Mouse (Mus musculus): Measurements from ENCODE around the gene Cdc42. TPM values are rescaled to one million over a fixed set of nuclear protein-coding genes. Genes with fewer than 3 reads are reported as not detected.

Gene Cdc42
- polyA plus RNA-seq, 1 experiment from 2014 or later: 841 TPM

DNA sequence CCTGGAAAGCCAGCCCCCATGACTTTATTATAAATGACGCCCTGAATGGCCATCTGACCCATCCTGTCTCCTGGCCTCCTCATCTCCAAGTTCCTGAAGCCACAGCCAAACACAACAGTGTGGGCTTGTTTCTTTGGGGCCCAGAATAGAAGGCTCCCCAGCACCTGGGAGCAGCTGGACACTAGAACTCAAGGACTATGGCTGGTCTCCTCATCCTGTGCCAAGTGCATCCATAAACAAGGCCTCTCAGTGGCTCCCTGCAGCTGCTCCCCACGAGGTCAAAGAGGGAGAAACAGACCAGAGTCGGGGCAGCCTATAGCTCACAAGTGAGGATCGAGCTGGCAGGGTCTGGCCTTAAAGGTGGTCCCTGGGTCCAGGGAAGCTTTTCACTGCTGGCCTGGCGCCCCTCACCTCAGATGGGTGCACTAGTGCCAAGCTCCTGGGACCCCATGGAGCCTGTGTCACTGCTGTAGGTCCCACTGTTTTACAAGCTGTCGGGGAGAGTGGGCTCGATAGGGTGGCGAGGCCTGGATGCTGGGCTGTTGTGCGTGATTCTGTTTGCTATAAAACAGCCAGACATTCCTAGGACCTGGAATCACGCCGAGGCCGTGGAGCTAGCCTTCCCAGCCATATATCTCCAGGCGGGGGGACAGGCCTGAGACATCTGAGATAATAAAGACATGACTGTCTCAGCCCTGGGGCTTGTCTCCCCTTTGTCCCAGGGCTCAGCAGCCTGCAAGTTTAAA lies 51.5 kb downstream of the Cdc42 start:
- Histone ChIP-seq H3K9me3 (no peaks in the 10 kb centered on the region), H3K9ac (peak overlapping the region; percentile 43; the same call in 1 of the 2 replicates), H3K36me3 (no peaks in the 10 kb centered on the region), H3K27ac (peak overlapping the region; percentile 66), H3K4me1 (replicated peaks) (peaks cover 27% of the 10 kb centered on the region), H3K27me3 (no peaks in the 10 kb centered on the region), H3K4me3 (no peak overlapping the region), H3K4me2 (no peak overlapping the region)
- ATAC-seq (ENCODE audit: low FRiP score): no peak
- 51% methylated on average over 13 of the region's 13 CpGs for WGBS

DNA sequence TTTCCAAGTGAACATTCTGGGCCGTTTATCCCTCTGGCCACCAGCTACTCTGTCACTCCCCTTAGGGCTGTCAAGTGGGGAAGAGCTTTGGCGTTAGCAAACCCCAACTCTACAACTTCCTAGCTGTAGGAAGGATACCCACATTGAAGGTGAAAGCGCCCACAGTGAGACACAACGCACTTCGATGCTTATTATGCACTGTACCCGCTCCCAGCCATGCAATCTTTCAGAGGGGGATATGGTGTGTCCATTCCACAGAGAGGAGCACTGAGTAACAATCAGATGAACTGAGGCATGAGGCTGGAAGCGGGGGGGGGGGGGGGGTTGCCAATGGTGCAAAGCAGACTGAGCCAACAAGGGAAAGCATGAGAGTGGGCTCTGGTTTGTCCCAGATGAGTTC lies 52.5 kb downstream of the Cdc42 start:
- H3K4me3 ChIP-seq: no peak overlapping the region
- H3K36me3 ChIP-seq: no peaks in the 10 kb centered on the region
- H3K27me3 ChIP-seq: no peaks in the 10 kb centered on the region
- no peaks in the 10 kb centered on the region for H3K9me3 ChIP-seq
- H3K9ac ChIP-seq: no peak overlapping the region
- H3K27ac ChIP-seq: no peak overlapping the region
- H3K4me1 ChIP-seq (replicated peaks): peaks cover 27% of the 10 kb centered on the region
- H3K4me2 ChIP-seq: no peak overlapping the region
- 91% methylated on average over 6 of the region's 7 CpGs for WGBS
- no peak for ATAC-seq (ENCODE audit: low FRiP score)

DNA sequence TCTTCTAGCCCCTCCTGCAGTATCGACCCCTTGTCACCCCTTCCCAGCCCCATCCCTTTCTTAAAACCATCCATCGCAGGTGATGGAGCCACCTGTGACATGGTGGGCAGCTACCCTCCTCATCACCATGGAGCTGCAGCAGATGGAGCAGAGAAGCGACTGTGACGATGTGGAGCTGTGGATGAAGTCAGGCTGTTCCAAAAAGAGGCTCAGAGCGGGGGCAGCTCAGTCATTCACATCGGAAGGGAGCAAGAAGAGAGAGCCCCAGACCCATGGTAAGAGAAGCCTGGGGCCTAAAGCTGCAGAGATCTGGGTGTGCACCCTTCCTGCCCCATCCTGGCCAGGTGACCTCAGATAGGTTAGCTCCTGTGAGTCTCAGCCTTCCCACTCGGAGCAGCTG lies 53.4 kb downstream of the Cdc42 start:
- no peak overlapping the region for H3K27ac ChIP-seq
- WGBS: 91% methylated on average over 7 of the region's 7 CpGs
- no peaks in the 10 kb centered on the region for H3K27me3 ChIP-seq
- no peak overlapping the region for H3K9ac ChIP-seq
- no peaks in the 10 kb centered on the region for H3K36me3 ChIP-seq
- ATAC-seq (ENCODE audit: low FRiP score): no peak
- no peak overlapping the region for H3K4me3 ChIP-seq
- no peak overlapping the region for H3K4me2 ChIP-seq
- H3K9me3 ChIP-seq: no peaks in the 10 kb centered on the region
- H3K4me1 ChIP-seq (replicated peaks): peaks cover 27% of the 10 kb centered on the region

DNA sequence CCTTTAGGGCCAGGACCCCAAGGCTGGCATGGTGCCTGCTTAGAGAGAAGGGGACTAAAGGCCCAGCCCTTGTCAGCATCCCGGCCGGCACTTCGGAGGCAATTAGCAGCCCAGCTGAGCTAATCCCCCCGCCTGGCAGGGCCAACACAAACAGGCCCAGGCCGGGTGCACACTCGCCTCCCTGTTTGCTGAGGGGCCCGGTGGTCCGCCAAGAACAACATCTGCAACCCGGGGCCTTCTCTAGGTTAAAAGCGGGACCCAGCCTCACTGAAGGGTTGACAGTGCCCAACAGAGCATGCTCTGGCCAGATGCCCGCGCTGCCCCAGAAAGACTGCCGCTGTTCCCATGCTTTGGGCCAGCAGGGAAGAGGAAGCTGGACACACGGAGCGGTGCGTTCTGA lies 55.9 kb downstream of the Cdc42 start:
- H3K9ac ChIP-seq: no peak overlapping the region

DNA sequence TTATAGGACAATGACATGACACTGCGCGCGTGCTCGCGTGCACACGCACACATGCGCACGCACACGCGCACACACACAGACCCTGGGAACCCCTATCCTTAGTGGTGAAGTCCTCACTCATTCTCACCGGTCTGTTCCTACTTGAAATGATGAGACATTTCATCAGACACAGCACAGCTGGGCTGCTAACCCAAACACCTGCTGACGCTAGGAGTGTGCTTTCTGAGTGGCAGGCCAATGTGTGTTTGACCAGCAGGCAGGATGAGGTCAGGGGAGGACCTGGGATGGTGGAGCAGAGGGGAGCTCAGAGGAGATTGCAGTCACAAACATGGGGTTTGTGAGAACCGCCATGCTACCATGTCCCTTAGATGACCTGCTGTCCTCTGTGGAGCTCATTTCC lies 57.3 kb downstream of the Cdc42 start:
- 92% methylated on average over 13 of the region's 13 CpGs for whole genome bisulfite sequencing
- Histone ChIP-seq H3K9ac (no peak overlapping the region), H3K4me3 (no peak overlapping the region), H3K36me3 (peaks cover 4% of the 10 kb centered on the region), H3K4me1 (replicated peaks) (peaks cover 4% of the 10 kb centered on the region; the same call in 1 of the 2 replicates), H3K27ac (no peak overlapping the region), H3K4me2 (no peak overlapping the region), H3K27me3 (no peaks in the 10 kb centered on the region), H3K9me3 (no peaks in the 10 kb centered on the region)
- no peak for ATAC-seq (ENCODE audit: low FRiP score)

More for the DNA sequence above, 55.9 kb downstream of the Cdc42 start:
- WGBS: 68% methylated on average over 16 of the region's 16 CpGs
- Histone ChIP-seq H3K36me3 (no peaks in the 10 kb centered on the region), H3K9me3 (no peaks in the 10 kb centered on the region), H3K4me3 (no peak overlapping the region), H3K27me3 (no peaks in the 10 kb centered on the region), H3K4me2 (no peak overlapping the region), H3K4me1 (replicated peaks) (peaks cover 16% of the 10 kb centered on the region), H3K27ac (peak overlapping the region; percentile 55; the same call in 1 of the 2 replicates)
- ATAC-seq (ENCODE audit: low FRiP score): no peak

DNA sequence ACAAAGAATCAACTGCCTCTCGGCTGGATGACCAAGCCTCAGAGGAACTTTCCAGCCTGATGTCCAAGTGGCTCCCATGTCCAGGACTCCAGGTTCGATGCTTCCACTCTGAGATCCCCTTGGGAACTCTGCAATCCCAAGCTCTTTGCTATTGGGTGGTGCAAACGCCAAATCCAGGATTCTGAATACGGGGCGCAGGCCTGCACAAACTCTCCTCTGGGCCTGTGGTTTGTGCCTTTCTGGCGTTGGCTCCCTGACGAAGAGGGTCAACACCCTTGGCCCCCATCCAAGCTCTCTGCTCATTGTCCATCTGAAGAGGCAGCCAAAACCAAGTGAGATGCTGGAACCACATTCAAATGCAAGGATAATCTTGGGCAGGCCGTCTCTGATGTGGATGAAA lies 59.1 kb downstream of the Cdc42 start:
- H3K27ac ChIP-seq: no peak overlapping the region
- ATAC-seq (ENCODE audit: low FRiP score): no peak
- no peak overlapping the region for H3K4me3 ChIP-seq
- no peak overlapping the region for H3K9ac ChIP-seq
- no peaks in the 10 kb centered on the region for H3K9me3 ChIP-seq
- WGBS: 84% methylated on average over 8 of the region's 8 CpGs
- peaks cover 4% of the 10 kb centered on the region for H3K36me3 ChIP-seq
- H3K27me3 ChIP-seq: no peaks in the 10 kb centered on the region
- no peak overlapping the region for H3K4me2 ChIP-seq
- H3K4me1 ChIP-seq (replicated peaks): peaks cover 4% of the 10 kb centered on the region; the same call in 1 of the 2 replicates

DNA sequence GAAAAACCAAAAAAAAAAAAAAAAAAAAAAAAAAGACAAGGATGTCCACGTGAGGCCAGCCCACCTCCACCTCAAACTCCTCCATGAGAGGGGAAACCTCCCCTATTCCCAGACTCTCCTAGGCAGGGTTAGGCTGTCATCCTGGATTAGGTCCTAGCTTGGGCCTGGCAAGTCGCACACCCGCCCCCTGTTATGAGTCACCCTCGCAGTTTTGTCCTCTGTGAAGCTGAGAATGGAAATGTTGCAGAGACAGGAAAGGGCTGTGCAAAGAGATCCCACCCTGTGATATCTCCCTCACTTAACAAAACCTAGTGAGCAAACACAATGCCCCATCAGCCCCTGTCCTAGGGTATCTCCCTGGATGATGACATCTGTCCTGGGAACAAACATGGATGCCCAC lies 59.9 kb downstream of the Cdc42 start:
- ATAC-seq (ENCODE audit: low FRiP score): no peak
- peaks cover 4% of the 10 kb centered on the region for H3K36me3 ChIP-seq
- no peak overlapping the region for H3K4me2 ChIP-seq
- no peak overlapping the region for H3K9ac ChIP-seq
- H3K4me3 ChIP-seq: no peak overlapping the region
- H3K27me3 ChIP-seq: no peaks in the 10 kb centered on the region
- peaks cover 4% of the 10 kb centered on the region; the same call in 1 of the 2 replicates for H3K4me1 ChIP-seq (replicated peaks)
- no peaks in the 10 kb centered on the region for H3K9me3 ChIP-seq
- no peak overlapping the region for H3K27ac ChIP-seq
- WGBS: 91% methylated on average over 4 of the region's 4 CpGs

DNA sequence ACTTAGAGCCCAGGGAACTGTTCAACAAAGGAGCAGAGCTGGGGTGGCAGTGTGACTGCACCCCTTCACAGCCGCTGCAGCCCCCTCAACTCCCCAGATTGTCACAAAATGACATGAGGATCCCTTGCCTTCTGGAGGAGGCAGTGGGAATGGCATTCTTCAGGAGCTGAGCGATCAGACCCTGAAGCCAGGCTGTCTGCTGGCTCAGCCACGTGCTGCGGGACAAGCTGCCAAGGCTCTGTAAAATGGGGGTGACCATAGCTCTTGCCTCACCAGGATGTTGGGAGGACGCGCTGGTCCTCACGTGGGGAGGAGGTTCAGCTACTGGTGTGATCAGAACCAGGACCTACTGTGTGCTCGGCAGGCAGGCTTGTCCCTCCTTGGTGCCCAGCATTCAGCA lies 62.6 kb downstream of the Cdc42 start:
- H3K4me1 ChIP-seq (replicated peaks): no peaks in the 10 kb centered on the region
- H3K4me3 ChIP-seq: no peak overlapping the region
- no peak for ATAC-seq (ENCODE audit: low FRiP score)
- no peaks in the 10 kb centered on the region for H3K27me3 ChIP-seq
- peaks cover 4% of the 10 kb centered on the region for H3K36me3 ChIP-seq
- no peak overlapping the region for H3K27ac ChIP-seq
- H3K4me2 ChIP-seq: no peak overlapping the region
- 89% methylated on average over 8 of the region's 8 CpGs for WGBS
- H3K9me3 ChIP-seq: no peaks in the 10 kb centered on the region
- no peak overlapping the region for H3K9ac ChIP-seq

DNA sequence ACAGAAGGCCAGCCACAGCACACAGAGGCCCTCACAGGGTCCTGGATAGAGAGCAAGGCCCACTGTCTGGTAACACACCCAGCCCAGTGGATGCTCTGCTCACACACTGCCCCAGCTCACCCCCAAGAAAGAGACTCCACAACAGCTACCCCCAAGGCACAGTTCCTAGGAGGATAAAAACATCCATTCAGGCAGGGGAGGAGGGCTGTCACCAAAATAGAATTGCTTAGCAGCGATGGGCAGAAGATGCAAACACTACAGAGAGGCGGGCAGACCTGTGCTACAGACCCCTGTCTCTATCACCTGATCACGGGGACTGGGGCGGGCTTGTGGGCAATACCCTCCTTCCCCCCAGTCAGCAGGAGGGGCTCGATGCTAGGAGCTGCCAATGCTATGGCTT lies 63.0 kb downstream of the Cdc42 start:
- no peak for ATAC-seq (ENCODE audit: low FRiP score)
- H3K4me3 ChIP-seq: no peak overlapping the region
- WGBS: 70% methylated on average over 5 of the region's 5 CpGs

DNA sequence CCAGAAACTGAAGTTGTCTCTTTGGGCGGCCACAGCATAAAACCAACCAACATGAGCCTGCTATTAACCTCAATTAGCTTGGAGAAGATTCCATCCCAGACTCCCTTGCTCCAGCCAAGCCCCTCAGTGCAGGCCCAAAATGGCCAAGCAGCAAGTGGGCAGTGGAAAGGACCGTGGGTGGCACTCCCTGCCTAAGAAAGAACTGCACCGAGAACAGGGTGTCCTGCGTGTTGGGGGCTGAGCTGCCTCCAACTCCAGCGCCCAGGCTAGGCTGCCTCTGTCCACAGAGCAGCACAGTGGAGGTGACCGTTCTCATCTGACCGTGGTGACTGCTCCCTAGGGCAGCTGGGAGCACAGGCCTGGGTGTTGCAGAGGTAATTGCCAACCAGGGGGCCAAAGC lies 63.5 kb downstream of the Cdc42 start:
- Histone ChIP-seq H3K4me1 (replicated peaks) (no peaks in the 10 kb centered on the region), H3K27me3 (no peaks in the 10 kb centered on the region), H3K9me3 (no peaks in the 10 kb centered on the region), H3K4me2 (no peak overlapping the region), H3K27ac (no peak overlapping the region), H3K36me3 (peaks cover 4% of the 10 kb centered on the region), H3K9ac (no peak overlapping the region), H3K4me3 (no peak overlapping the region)
- ATAC-seq (ENCODE audit: low FRiP score): no peak
- WGBS: 81% methylated on average over 7 of the region's 7 CpGs

More for the DNA sequence above, 63.0 kb downstream of the Cdc42 start:
- Histone ChIP-seq H3K36me3 (peaks cover 4% of the 10 kb centered on the region), H3K4me1 (replicated peaks) (no peaks in the 10 kb centered on the region), H3K27ac (no peak overlapping the region), H3K27me3 (no peaks in the 10 kb centered on the region), H3K9me3 (no peaks in the 10 kb centered on the region), H3K9ac (no peak overlapping the region), H3K4me2 (no peak overlapping the region)

DNA sequence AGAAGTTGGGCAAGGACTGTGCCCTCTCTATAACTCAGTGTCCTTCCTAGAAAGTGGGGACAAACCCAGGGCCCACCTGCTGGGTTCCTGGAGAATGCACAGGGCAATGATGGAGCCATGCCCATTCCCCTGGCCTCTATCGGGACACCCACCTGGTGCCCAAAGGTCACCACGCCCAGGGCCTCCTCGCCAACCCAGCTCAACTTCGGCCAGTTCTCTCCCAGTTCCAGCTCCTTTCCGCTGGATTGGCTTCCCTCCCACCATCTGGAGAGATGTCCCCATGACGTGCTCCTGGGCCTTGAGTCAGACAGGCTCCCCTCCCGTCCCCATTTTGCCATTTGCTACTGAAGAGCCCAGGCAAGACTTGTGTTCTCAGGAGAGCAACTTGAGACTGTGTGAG lies 64.9 kb downstream of the Cdc42 start:
- Histone ChIP-seq H3K36me3 (peaks cover 4% of the 10 kb centered on the region), H3K9me3 (no peaks in the 10 kb centered on the region), H3K27me3 (no peaks in the 10 kb centered on the region), H3K4me2 (no peak overlapping the region), H3K27ac (no peak overlapping the region), H3K4me1 (replicated peaks) (no peaks in the 10 kb centered on the region), H3K4me3 (no peak overlapping the region), H3K9ac (no peak overlapping the region)
- ATAC-seq (ENCODE audit: low FRiP score): no peak
- 87% methylated on average over 7 of the region's 7 CpGs for WGBS

DNA sequence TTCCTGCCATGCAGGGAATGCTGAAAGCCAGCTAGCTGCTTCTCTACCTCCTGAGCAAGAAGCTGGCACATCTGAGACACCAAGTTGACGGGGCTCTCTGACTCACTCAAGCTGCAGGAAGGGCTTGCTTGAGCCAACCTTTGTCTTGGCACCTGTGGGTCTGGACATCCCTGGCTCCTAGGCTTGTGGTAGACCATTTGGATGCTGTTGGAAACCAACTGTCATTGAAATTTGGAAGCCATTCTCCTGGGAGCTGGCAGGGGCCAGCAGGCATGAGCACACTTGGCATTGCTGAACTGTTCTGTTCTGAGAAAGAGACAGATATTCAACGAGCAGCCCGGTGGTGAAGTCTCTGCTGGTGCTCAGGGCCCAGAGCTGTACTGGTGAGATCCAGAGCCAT lies 67.3 kb downstream of the Cdc42 start:
- Histone ChIP-seq H3K9me3 (no peaks in the 10 kb centered on the region), H3K4me3 (no peak overlapping the region), H3K4me2 (no peak overlapping the region), H3K4me1 (replicated peaks) (no peaks in the 10 kb centered on the region; the same call in 1 of the 2 replicates), H3K9ac (no peak overlapping the region), H3K36me3 (no peaks in the 10 kb centered on the region), H3K27ac (no peak overlapping the region), H3K27me3 (no peaks in the 10 kb centered on the region)
- WGBS: 89% methylated on average over 3 of the region's 3 CpGs
- ATAC-seq (ENCODE audit: low FRiP score): no peak

DNA sequence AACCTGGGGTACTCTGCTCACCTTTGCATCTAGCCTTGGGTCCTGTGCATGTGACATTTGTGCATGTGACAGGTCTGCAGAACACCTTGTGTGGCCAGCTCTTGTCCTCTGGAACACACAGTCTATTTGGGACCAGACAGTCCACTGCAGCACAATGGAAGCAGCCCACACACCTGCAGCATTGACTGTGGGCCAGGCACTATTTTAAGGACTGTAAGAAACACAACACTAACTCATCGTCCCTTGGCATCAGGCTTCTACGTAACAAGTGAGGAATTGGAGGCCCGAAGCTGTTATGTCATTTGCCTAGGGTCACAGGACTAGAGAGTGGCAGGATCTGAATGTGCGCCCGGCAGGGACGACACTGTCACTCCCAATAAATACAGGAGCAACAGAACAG lies 67.8 kb downstream of the Cdc42 start:
- H3K4me2 ChIP-seq: no peak overlapping the region
- H3K27ac ChIP-seq: no peak overlapping the region
- no peak overlapping the region for H3K9ac ChIP-seq
- no peak overlapping the region for H3K4me3 ChIP-seq
- H3K27me3 ChIP-seq: peaks cover 3% of the 10 kb centered on the region; the same call in 1 of the 2 replicates
- no peaks in the 10 kb centered on the region for H3K9me3 ChIP-seq
- no peaks in the 10 kb centered on the region for H3K36me3 ChIP-seq
- WGBS: 94% methylated on average over 6 of the region's 6 CpGs
- H3K4me1 ChIP-seq (replicated peaks): no peaks in the 10 kb centered on the region; the same call in 1 of the 2 replicates
- no peak for ATAC-seq (ENCODE audit: low FRiP score)
